ENCODE assay signal across 8 mouse cellular contexts in genomic region chr4:43039609-43040008, GRCm38 (mm10). TPM values are rescaled to one million over a fixed set of nuclear protein-coding genes. Genes with fewer than 3 reads are reported as not detected.
A peak's percentile ranks its signal among the peaks of the same experiment; 100 is the strongest.
DNase-seq lines count a peak whose midpoint lies in the region; ATAC-seq and TF ChIP-seq lines count a peak whose summit lies in the region.

No protein-coding gene starts in this region.

- WGBS in heart, embryonic 12.5 days = under 1% methylated on average over 11 of the region's 11 CpGs
- WGBS in forebrain, embryonic 12.5 days = 3% methylated on average over 11 of the region's 11 CpGs
- 9% methylated on average over 11 of the region's 11 CpGs for WGBS in liver, embryonic 15.5 days (ENCODE audit: insufficient replicate concordance)

- H3K36me3 ChIP-seq in heart, embryonic 12.5 days = peaks cover 20% of the 10 kb centered on the region
- peaks cover 0 to 22% of the 10 kb centered on the region in 2 experiments for H3K36me3 ChIP-seq in CH12.LX (replicated peaks in 1 of 2; ENCODE audit: control insufficient read depth in 1 of 2, insufficient read depth in 1 of 2, low read length in 1 of 2)
- peaks cover 26% of the 10 kb centered on the region for H3K36me3 ChIP-seq in forebrain, embryonic 12.5 days (replicated peaks)
- H3K36me3 ChIP-seq in liver, embryonic 15.5 days (replicated peaks) = peaks cover 25% of the 10 kb centered on the region

- no peak for DNase-seq in heart, adult 8-10 months (ENCODE audit: low spot score)
- DNase-seq in CH12.LX (ENCODE audit: extremely low read depth) = no peak
- DNase-seq in thymus, postnatal 14 days = no peak
- no peak for DNase-seq in left cerebral cortex, postnatal 4 days

- peak overlapping the region; percentile 71 for H3K4me3 ChIP-seq in heart, embryonic 12.5 days
- H3K4me3 ChIP-seq in CH12.LX (replicated peaks in 1 of 3; ENCODE audit: low read depth in 2 of 3, low read length in 2 of 3, poor library complexity in 1 of 3) = peak overlapping the region; percentile 49 to 84 (median 58)
- H3K4me3 ChIP-seq in forebrain, embryonic 12.5 days (replicated peaks) = peak overlapping the region; percentile 77
- H3K4me3 ChIP-seq in liver, embryonic 15.5 days (replicated peaks) = peak overlapping the region; percentile 88

- no peaks in the 10 kb centered on the region for H3K79me2 ChIP-seq in CH12.LX (replicated peaks; ENCODE audit: control insufficient read depth, extremely low read depth, insufficient read depth, poor library complexity, severe bottlenecking)

- no peak for TF ChIP-seq EP300 in CH12.LX (IDR thresholded peaks at IDR 0.05; ENCODE audit: low read length)

- no peak for TF ChIP-seq RAD21 in CH12.LX (IDR thresholded peaks at IDR 0.05; ENCODE audit: low read depth, low read length)

- intact Hi-C loops in left cerebral cortex, postnatal 4 days (cut with DNase I) = no loop called here

- H3K9me3 ChIP-seq in heart, embryonic 12.5 days (replicated peaks) = no peaks in the 10 kb centered on the region
- H3K9me3 ChIP-seq in CH12.LX (replicated peaks; ENCODE audit: low read length) = no peaks in the 10 kb centered on the region
- no peaks in the 10 kb centered on the region for H3K9me3 ChIP-seq in forebrain, embryonic 12.5 days
- no peaks in the 10 kb centered on the region for H3K9me3 ChIP-seq in liver, embryonic 15.5 days (replicated peaks)

- in situ Hi-C loops in CH12.LX (cut with MboI; ENCODE audit: low pct_ligation_motif_present, low pct_unique_long_range_greater_than_20kb, low sequenced_read_pairs) = no loop called here

- peak overlapping the region; percentile 94 for H3K4me2 ChIP-seq in heart, embryonic 12.5 days
- H3K4me2 ChIP-seq in CH12.LX (ENCODE audit: insufficient read depth, low read depth, poor library complexity, severe bottlenecking) = peak overlapping the region; percentile 66
- H3K4me2 ChIP-seq in forebrain, embryonic 12.5 days = peak overlapping the region; percentile 82
- peak overlapping the region; percentile 90 for H3K4me2 ChIP-seq in liver, embryonic 15.5 days

- peak overlapping the region; percentile 85 for H3K27ac ChIP-seq in heart, embryonic 12.5 days (ENCODE audit: poor library complexity, severe bottlenecking)
- H3K27ac ChIP-seq in CH12.LX (ENCODE audit: insufficient read depth, low read depth) = no peak overlapping the region
- H3K27ac ChIP-seq in forebrain, embryonic 12.5 days = peak overlapping the region; percentile 85
- peak overlapping the region; percentile 93 for H3K27ac ChIP-seq in liver, embryonic 15.5 days (replicated peaks)

- peaks cover 48% of the 10 kb centered on the region for H3K4me1 ChIP-seq in heart, embryonic 12.5 days (replicated peaks)
- H3K4me1 ChIP-seq in CH12.LX (ENCODE audit: control insufficient read depth in 1 of 2, insufficient read depth in 2 of 2) = peaks cover 18 to 74% of the 10 kb centered on the region in 2 experiments
- H3K4me1 ChIP-seq in forebrain, embryonic 12.5 days = peaks cover 47% of the 10 kb centered on the region
- peaks cover 78% of the 10 kb centered on the region for H3K4me1 ChIP-seq in liver, embryonic 15.5 days (replicated peaks)

- TF ChIP-seq CTCF in CH12.LX (conservative IDR thresholded peaks at IDR 0.05 in 1 of 2, IDR thresholded peaks at IDR 0.05 in 1 of 2; ENCODE audit: low read depth in 2 of 2, low read length in 2 of 2) = no peak

- H3K9ac ChIP-seq in heart, embryonic 12.5 days = peak overlapping the region; percentile 88
- peak overlapping the region; percentile 69 for H3K9ac ChIP-seq in CH12.LX (ENCODE audit: insufficient read depth, low read depth)
- peak overlapping the region; percentile 82 for H3K9ac ChIP-seq in forebrain, embryonic 12.5 days
- peak overlapping the region; percentile 90 for H3K9ac ChIP-seq in liver, embryonic 15.5 days

- ATAC-seq in heart, embryonic 12.5 days (ENCODE audit: insufficient number of reproducible peaks, low FRiP score) = peak; percentile 15
- peak; percentile 22; the same call in 1 of the 2 replicates for ATAC-seq in forebrain, embryonic 12.5 days (ENCODE audit: low FRiP score)
- ATAC-seq in liver, embryonic 15.5 days (ENCODE audit: insufficient read depth) = peak; percentile 11
- no peak for ATAC-seq in frontal cortex, adult (ENCODE audit: low TSS enrichment)

- dilution Hi-C loops in CH12.LX (cut with MboI; ENCODE audit: extremely low pct_ligation_motif_present, extremely low pct_unique_long_range_greater_than_20kb, low sequenced_read_pairs) = no loop called here

- TF ChIP-seq POLR2A in CH12.LX (IDR thresholded peaks at IDR 0.05; ENCODE audit: low read depth, low read length) = no peak

- H3K27me3 ChIP-seq in heart, embryonic 12.5 days (replicated peaks) = no peaks in the 10 kb centered on the region
- no peaks in the 10 kb centered on the region for H3K27me3 ChIP-seq in CH12.LX (replicated peaks)
- no peaks in the 10 kb centered on the region for H3K27me3 ChIP-seq in forebrain, embryonic 12.5 days
- peaks cover 8% of the 10 kb centered on the region for H3K27me3 ChIP-seq in liver, embryonic 15.5 days

TF ChIP-seq in CH12.LX, 34 proteins besides CTCF, POLR2A, EP300 and RAD21:
- no peak for TF ChIP-seq ZKSCAN1 (IDR thresholded peaks at IDR 0.05; ENCODE audit: borderline replicate concordance, low read depth, low read length)
- TF ChIP-seq ELF1 (IDR thresholded peaks at IDR 0.05; ENCODE audit: low read depth, low read length) = no peak
- TF ChIP-seq PAX5 (IDR thresholded peaks at IDR 0.05; ENCODE audit: low read length) = no peak
- TF ChIP-seq CHD2 (IDR thresholded peaks at IDR 0.05; ENCODE audit: low read length) = no peak
- TF ChIP-seq KAT2A (IDR thresholded peaks at IDR 0.05; ENCODE audit: insufficient replicate concordance, low read length) = no peak
- TF ChIP-seq MXI1 (IDR thresholded peaks at IDR 0.05; ENCODE audit: low read depth, low read length) = no peak
- no peak for TF ChIP-seq JUND (conservative IDR thresholded peaks at IDR 0.05; ENCODE audit: low read depth, low read length)
- no peak for TF ChIP-seq HCFC1 (IDR thresholded peaks at IDR 0.05; ENCODE audit: low read depth, low read length)
- TF ChIP-seq ZC3H11A (IDR thresholded peaks at IDR 0.05; ENCODE audit: low read depth, low read length) = no peak
TF ChIP-seq in CH12.LX: peak in this region for 0.

RNA-seq across cellular contexts. Expression of gene Fam214b, which starts 6.4 kb away (rescaled TPM):
- polyA plus RNA-seq in heart, embryonic 12.5 days (2016; fragmentation: Nextera tagmentation; extraction: Ambion mirVana) = 17.4 and 19.3 TPM in 2 replicates
- 10 to 100 TPM; 25.7 to 34.1 (median 30.1) TPM for total RNA-seq in heart, adult 8-10 months (2022)
- total RNA-seq in CH12.LX (2012; rRNA removed) (2.7 and 3.3 TPM in 2 replicates), CH12.LX (2014; rRNA removed) (1.7 TPM in 2 replicates)
- 4.7 and 5.3 TPM in 2 replicates for polyA plus RNA-seq in CH12.LX (2012; ENCODE audit: insufficient read length, low read depth)
- 40.3 and 40.6 TPM in 2 replicates for polyA plus RNA-seq in forebrain, embryonic 12.5 days (2016; fragmentation: Nextera tagmentation; extraction: Ambion mirVana)
- 41.2 and 51.3 TPM in 2 replicates for polyA plus RNA-seq in liver, embryonic 15.5 days (2015; fragmentation: Nextera tagmentation; extraction: Ambion mirVana)
- total RNA-seq in left cerebral cortex, postnatal 4 days (2021) = 10 to 100 TPM; 48.8 to 57.7 TPM

RNA-seq across cellular contexts. Expression of gene Stoml2, which starts 8.1 kb away (rescaled TPM):
- 208 and 219 TPM in 2 replicates for polyA plus RNA-seq in heart, embryonic 12.5 days (2016; fragmentation: Nextera tagmentation; extraction: Ambion mirVana)
- total RNA-seq in heart, adult 8-10 months (2022) = 100 to 1,000 TPM; 104 to 110 (median 108) TPM
- total RNA-seq in CH12.LX (2012; rRNA removed) (293 and 320 TPM in 2 replicates), CH12.LX (2014; rRNA removed) (296 and 338 TPM in 2 replicates)
- polyA plus RNA-seq in CH12.LX (2012; ENCODE audit: insufficient read length, low read depth) = 330 and 338 TPM in 2 replicates
- 308 and 324 TPM in 2 replicates for polyA plus RNA-seq in forebrain, embryonic 12.5 days (2016; fragmentation: Nextera tagmentation; extraction: Ambion mirVana)
- 187 and 204 TPM in 2 replicates for polyA plus RNA-seq in liver, embryonic 15.5 days (2015; fragmentation: Nextera tagmentation; extraction: Ambion mirVana)
- total RNA-seq in left cerebral cortex, postnatal 4 days (2021) = 10 to 100 TPM; 90.3 to 94.9 TPM

RNA-seq across cellular contexts. Expression of gene Pigo, which starts 14.0 kb away (rescaled TPM):
- 15.8 and 18.7 TPM in 2 replicates for polyA plus RNA-seq in heart, embryonic 12.5 days (2016; fragmentation: Nextera tagmentation; extraction: Ambion mirVana)
- 10 to 100 TPM; 19.6 to 27.4 (median 23.6) TPM for total RNA-seq in heart, adult 8-10 months (2022)
- total RNA-seq in CH12.LX (2012; rRNA removed) (18.7 and 19.1 TPM in 2 replicates), CH12.LX (2014; rRNA removed) (8.0 and 8.7 TPM in 2 replicates)
- polyA plus RNA-seq in CH12.LX (2012; ENCODE audit: insufficient read length, low read depth) = 19.4 and 21.9 TPM in 2 replicates
- polyA plus RNA-seq in forebrain, embryonic 12.5 days (2016; fragmentation: Nextera tagmentation; extraction: Ambion mirVana) = 24.9 and 26.7 TPM in 2 replicates
- polyA plus RNA-seq in liver, embryonic 15.5 days (2015; fragmentation: Nextera tagmentation; extraction: Ambion mirVana) = 14.8 and 15.1 TPM in 2 replicates
- 10 to 100 TPM; 26.5 to 29.5 TPM for total RNA-seq in left cerebral cortex, postnatal 4 days (2021)

RNA-seq across cellular contexts. Expression of gene Unc13b, which starts 19.1 kb away (rescaled TPM):
- polyA plus RNA-seq in heart, embryonic 12.5 days (2016; fragmentation: Nextera tagmentation; extraction: Ambion mirVana) = 15.1 and 15.8 TPM in 2 replicates
- total RNA-seq in heart, adult 8-10 months (2022) = 10 to 100 TPM in 3 of 4 experiments, 1 to 10 TPM in 1; 7.7 to 11.7 (median 10.1) TPM
- total RNA-seq in CH12.LX (2012; rRNA removed) (0.04 and 0.08 TPM in 2 replicates), CH12.LX (2014; rRNA removed) (0.04 and 0.23 TPM in 2 replicates)
- 0.19 TPM in 2 replicates for polyA plus RNA-seq in CH12.LX (2012; ENCODE audit: insufficient read length, low read depth)
- polyA plus RNA-seq in forebrain, embryonic 12.5 days (2016; fragmentation: Nextera tagmentation; extraction: Ambion mirVana) = 25.3 and 25.5 TPM in 2 replicates
- 0.40 and 0.45 TPM in 2 replicates for polyA plus RNA-seq in liver, embryonic 15.5 days (2015; fragmentation: Nextera tagmentation; extraction: Ambion mirVana)
- 10 to 100 TPM; 84.4 to 88.2 TPM for total RNA-seq in left cerebral cortex, postnatal 4 days (2021)

RNA-seq across cellular contexts. Expression of gene Fancg, which starts 29.3 kb away (rescaled TPM):
- polyA plus RNA-seq in heart, embryonic 12.5 days (2016; fragmentation: Nextera tagmentation; extraction: Ambion mirVana) = 12.2 and 12.9 TPM in 2 replicates
- total RNA-seq in heart, adult 8-10 months (2022) = 1 to 10 TPM; 1.7 to 2.8 (median 2.2) TPM
- total RNA-seq in CH12.LX (2012; rRNA removed) = 13.2 and 14.8 TPM in 2 replicates
- 12.3 and 13.7 TPM in 2 replicates for total RNA-seq in CH12.LX (2014; rRNA removed)
- polyA plus RNA-seq in CH12.LX (2012; ENCODE audit: insufficient read length, low read depth) = 15.1 and 18.7 TPM in 2 replicates
- 21.6 and 26.7 TPM in 2 replicates for polyA plus RNA-seq in forebrain, embryonic 12.5 days (2016; fragmentation: Nextera tagmentation; extraction: Ambion mirVana)
- polyA plus RNA-seq in liver, embryonic 15.5 days (2015; fragmentation: Nextera tagmentation; extraction: Ambion mirVana) = 10.4 TPM in 2 replicates
- 10 to 100 TPM; 15.7 to 16.8 TPM for total RNA-seq in left cerebral cortex, postnatal 4 days (2021)
